Mouse (Mus musculus): ENCODE measurements around the gene Qrich1. TPM values are rescaled to one million over a fixed set of nuclear protein-coding genes. Genes with fewer than 3 reads are reported as not detected.

The Qrich1 gene
- polyA plus RNA-seq, 1 experiment from 2014 or later: 106 TPM

- peak within 1 kb of the TSS; percentile 98 for H3K27ac ChIP-seq (ENCODE audit: low read depth, low read length)
- H3K27me3 ChIP-seq (replicated peaks; ENCODE audit: control insufficient read depth, insufficient read depth, low read length): no peaks in the 10 kb centered on the region
- peak within 1 kb of the TSS; percentile 86 for H3K4me3 ChIP-seq (ENCODE audit: low read length)
- no peaks in the 10 kb centered on the region for H3K9me3 ChIP-seq (ENCODE audit: control insufficient read depth, low read length)
- under 1% methylated on average over 62 of the region's 73 CpGs for WGBS
- H3K4me2 ChIP-seq (ENCODE audit: low read length): peak within 1 kb of the TSS; percentile 99
- peak within 1 kb of the TSS; percentile 95 for H3K9ac ChIP-seq (ENCODE audit: low read depth, low read length)
- H3K4me1 ChIP-seq (ENCODE audit: control insufficient read depth, insufficient read depth, low read depth, low read length): peaks cover 35% of the 10 kb centered on the region
- peaks cover 32% of the 10 kb centered on the region for H3K36me3 ChIP-seq (ENCODE audit: control insufficient read depth, insufficient read depth, low read length)
- peak; percentile 88 for ATAC-seq
These were observed 50.5 kb downstream of the Qrich1 start, which contains the start of gene Ndufaf3 for GRCm38 (mm10) chr9:108566815-108567776. TSS of gene Ndufaf3 (minus strand) at chr9:108567434.

- WGBS: 14% methylated on average over 18 of the region's 18 CpGs
- peak overlapping the region; percentile 98 for H3K27ac ChIP-seq (ENCODE audit: low read depth, low read length)
- H3K4me1 ChIP-seq (ENCODE audit: control insufficient read depth, insufficient read depth, low read depth, low read length): peaks cover 31% of the 10 kb centered on the region
- peak overlapping the region; percentile 86 for H3K4me3 ChIP-seq (ENCODE audit: low read length)
- no peak for ATAC-seq
- H3K27me3 ChIP-seq (replicated peaks; ENCODE audit: control insufficient read depth, insufficient read depth, low read length): no peaks in the 10 kb centered on the region
- H3K9ac ChIP-seq (ENCODE audit: low read depth, low read length): peak overlapping the region; percentile 95
- peaks cover 38% of the 10 kb centered on the region for H3K36me3 ChIP-seq (ENCODE audit: control insufficient read depth, insufficient read depth, low read length)
- H3K9me3 ChIP-seq (ENCODE audit: control insufficient read depth, low read length): no peaks in the 10 kb centered on the region
- H3K4me2 ChIP-seq (ENCODE audit: low read length): peak overlapping the region; percentile 99
These were observed 51.4 kb downstream of the Qrich1 start for GRCm38 (mm10) chr9:108567931-108568419.

- peak overlapping the region; percentile 99 for H3K4me2 ChIP-seq (ENCODE audit: low read length)
- no peaks in the 10 kb centered on the region for H3K27me3 ChIP-seq (replicated peaks; ENCODE audit: control insufficient read depth, insufficient read depth, low read length)
- H3K4me1 ChIP-seq (ENCODE audit: control insufficient read depth, insufficient read depth, low read depth, low read length): peaks cover 31% of the 10 kb centered on the region
- WGBS: 85% methylated on average over 17 of the region's 17 CpGs
- H3K4me3 ChIP-seq (ENCODE audit: low read length): peak overlapping the region; percentile 86; the same call in 1 of the 2 replicates
- ATAC-seq: no peak
- no peaks in the 10 kb centered on the region for H3K9me3 ChIP-seq (ENCODE audit: control insufficient read depth, low read length)
- no peak overlapping the region for H3K9ac ChIP-seq (ENCODE audit: low read depth, low read length)
- peaks cover 41% of the 10 kb centered on the region for H3K36me3 ChIP-seq (ENCODE audit: control insufficient read depth, insufficient read depth, low read length)
- no peak overlapping the region for H3K27ac ChIP-seq (ENCODE audit: low read depth, low read length)
These were observed 51.9 kb downstream of the Qrich1 start for GRCm38 (mm10) chr9:108568511-108568921.

- peaks cover 40% of the 10 kb centered on the region for H3K4me1 ChIP-seq (ENCODE audit: control insufficient read depth, insufficient read depth, low read depth, low read length)
- H3K4me2 ChIP-seq (ENCODE audit: low read length): peak within 1 kb of the TSS; percentile 97
- no peaks in the 10 kb centered on the region for H3K27me3 ChIP-seq (replicated peaks; ENCODE audit: control insufficient read depth, insufficient read depth, low read length)
- peak within 1 kb of the TSS; percentile 77 for H3K27ac ChIP-seq (ENCODE audit: low read depth, low read length)
- WGBS: 6% methylated on average over 42 of the region's 42 CpGs
- H3K9ac ChIP-seq (ENCODE audit: low read depth, low read length): peak within 1 kb of the TSS; percentile 77
- peak within 1 kb of the TSS; percentile 73 for H3K4me3 ChIP-seq (ENCODE audit: low read length)
- H3K9me3 ChIP-seq (ENCODE audit: control insufficient read depth, low read length): no peaks in the 10 kb centered on the region
- peak; percentile 70 for ATAC-seq
- H3K36me3 ChIP-seq (ENCODE audit: control insufficient read depth, insufficient read depth, low read length): peaks cover 32% of the 10 kb centered on the region
These were observed 53.0 kb downstream of the Qrich1 start, which contains the start of gene Dalrd3 for GRCm38 (mm10) chr9:108569381-108570206. TSS of gene Dalrd3 (plus strand) at chr9:108569886.

GRCm38 (mm10) chr9:108570207-108570896 lies 53.7 kb downstream of the Qrich1 start:
- Histone ChIP-seq H3K27ac (ENCODE audit: low read depth, low read length) (peak overlapping the region; percentile 77), H3K4me1 (ENCODE audit: control insufficient read depth, insufficient read depth, low read depth, low read length) (peaks cover 48% of the 10 kb centered on the region), H3K4me3 (ENCODE audit: low read length) (peak overlapping the region; percentile 73), H3K4me2 (ENCODE audit: low read length) (peak overlapping the region; percentile 97), H3K9me3 (ENCODE audit: control insufficient read depth, low read length) (no peaks in the 10 kb centered on the region), H3K36me3 (ENCODE audit: control insufficient read depth, insufficient read depth, low read length) (peaks cover 32% of the 10 kb centered on the region), H3K27me3 (replicated peaks; ENCODE audit: control insufficient read depth, insufficient read depth, low read length) (no peaks in the 10 kb centered on the region), H3K9ac (ENCODE audit: low read depth, low read length) (peak overlapping the region; percentile 77)
- ATAC-seq: no peak; the same call in 1 of the 2 replicates
- 2% methylated on average over 40 of the region's 40 CpGs for WGBS

GRCm38 (mm10) chr9:108571401-108571973 lies 54.9 kb downstream of the Qrich1 start:
- WGBS: 95% methylated on average over 16 of the region's 16 CpGs
- peaks cover 53% of the 10 kb centered on the region for H3K4me1 ChIP-seq (ENCODE audit: control insufficient read depth, insufficient read depth, low read depth, low read length)
- no peak for ATAC-seq
- H3K27me3 ChIP-seq (replicated peaks; ENCODE audit: control insufficient read depth, insufficient read depth, low read length): no peaks in the 10 kb centered on the region
- no peaks in the 10 kb centered on the region for H3K9me3 ChIP-seq (ENCODE audit: control insufficient read depth, low read length)
- no peak overlapping the region for H3K4me2 ChIP-seq (ENCODE audit: low read length)
- no peak overlapping the region for H3K9ac ChIP-seq (ENCODE audit: low read depth, low read length)
- H3K4me3 ChIP-seq (ENCODE audit: low read length): no peak overlapping the region
- no peak overlapping the region for H3K27ac ChIP-seq (ENCODE audit: low read depth, low read length)
- peaks cover 41% of the 10 kb centered on the region for H3K36me3 ChIP-seq (ENCODE audit: control insufficient read depth, insufficient read depth, low read length)

- Histone ChIP-seq H3K27ac (ENCODE audit: low read depth, low read length) (no peak overlapping the region), H3K36me3 (ENCODE audit: control insufficient read depth, insufficient read depth, low read length) (peaks cover 41% of the 10 kb centered on the region), H3K9ac (ENCODE audit: low read depth, low read length) (no peak overlapping the region), H3K4me1 (ENCODE audit: control insufficient read depth, insufficient read depth, low read depth, low read length) (peaks cover 61% of the 10 kb centered on the region), H3K9me3 (ENCODE audit: control insufficient read depth, low read length) (no peaks in the 10 kb centered on the region), H3K4me3 (ENCODE audit: low read length) (no peak overlapping the region), H3K27me3 (replicated peaks; ENCODE audit: control insufficient read depth, insufficient read depth, low read length) (no peaks in the 10 kb centered on the region), H3K4me2 (ENCODE audit: low read length) (no peak overlapping the region)
- WGBS: 81% methylated on average over 10 of the region's 10 CpGs
- ATAC-seq: no peak
These were observed 55.7 kb downstream of the Qrich1 start for GRCm38 (mm10) chr9:108572321-108572720.

Measured in hindbrain, embryonic 16.5 days (tissue).